Mouse (Mus musculus) left cerebral cortex, postnatal 4 days (tissue): Measurements from ENCODE around the gene Gdpd4. TPM values are rescaled to one million over a fixed set of nuclear protein-coding genes. Genes with fewer than 3 reads are reported as not detected.

ENCODE experiments used
- DNase-seq: peaks from one replicate; pipeline ENCODE4 v3.0.0-alpha.2; 2022
- intact Hi-C: fragments of 180-260 bp; cut with DNase I; formaldehyde crosslinking; loops from one replicate; pipeline ENCODE4 v1.15.1; 2025
- total RNA-seq, 2 experiments: library from RNA; stranded (reverse); gene quantifications; 2 replicates each; pipeline ENCODE4 v1.2.3; 2021

Gdpd4 gene
- total RNA-seq, 2 experiments from 2014 or later = not detected

DNA sequence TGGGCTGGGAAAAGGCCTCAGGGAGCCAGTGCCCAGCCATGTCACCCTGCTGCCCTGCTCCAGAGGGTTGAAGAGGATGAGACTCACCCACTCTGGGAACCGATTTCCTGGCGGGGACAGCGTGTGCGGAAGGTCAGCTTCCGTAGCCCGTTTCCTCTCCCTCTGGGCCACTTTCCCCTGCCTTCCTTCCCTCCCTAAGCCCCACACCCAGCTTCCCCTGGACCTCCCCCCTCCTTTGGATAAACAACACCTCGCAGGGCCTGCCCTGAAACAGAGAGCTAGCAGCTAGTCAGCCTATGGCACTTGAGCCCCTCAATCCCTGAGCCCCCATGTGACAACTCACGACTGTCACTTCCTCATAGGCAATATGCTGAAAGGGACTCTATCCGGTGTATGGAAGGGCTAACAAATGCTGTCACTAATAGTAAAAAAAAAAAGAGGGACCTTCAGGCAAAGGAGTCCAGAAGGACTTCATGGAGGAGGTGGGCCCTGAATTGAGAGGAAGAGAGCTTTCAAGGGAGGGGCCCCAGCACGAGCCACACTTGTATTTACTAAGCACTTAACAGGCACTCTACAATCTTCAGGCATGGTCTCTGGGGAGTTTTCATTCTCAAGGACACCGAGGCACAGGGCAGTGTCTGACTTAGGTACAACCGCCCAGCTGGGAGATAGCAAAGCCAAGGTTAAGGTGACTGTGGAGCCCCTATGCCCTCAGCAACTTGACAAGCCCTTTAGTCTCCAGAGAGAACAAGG, 165.0 kb downstream of the Gdpd4 start:
- intact Hi-C loops = no loop called here
- no peak for DNase-seq

DNA sequence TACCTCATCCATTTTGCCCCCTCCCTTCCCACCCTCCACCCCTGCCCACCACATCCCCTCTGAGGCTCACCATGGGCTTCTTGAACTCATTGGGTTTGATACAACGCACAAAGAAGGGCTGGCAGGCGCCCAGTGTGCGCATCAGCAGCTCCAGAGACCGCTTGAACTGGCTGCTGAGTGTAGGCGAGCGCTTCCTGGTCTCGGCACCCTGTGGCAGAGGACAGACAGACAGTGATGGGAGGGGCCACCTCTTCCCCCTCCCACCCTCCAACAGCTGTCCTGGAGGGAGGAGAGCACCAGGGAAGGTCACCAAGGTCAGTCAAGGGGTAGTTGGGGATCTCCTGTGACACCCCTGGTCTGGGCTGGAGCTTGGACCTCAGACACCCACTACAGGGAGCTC, 165.6 kb downstream of the Gdpd4 start:
- no peak for DNase-seq
- intact Hi-C loops = no loop called here

DNA sequence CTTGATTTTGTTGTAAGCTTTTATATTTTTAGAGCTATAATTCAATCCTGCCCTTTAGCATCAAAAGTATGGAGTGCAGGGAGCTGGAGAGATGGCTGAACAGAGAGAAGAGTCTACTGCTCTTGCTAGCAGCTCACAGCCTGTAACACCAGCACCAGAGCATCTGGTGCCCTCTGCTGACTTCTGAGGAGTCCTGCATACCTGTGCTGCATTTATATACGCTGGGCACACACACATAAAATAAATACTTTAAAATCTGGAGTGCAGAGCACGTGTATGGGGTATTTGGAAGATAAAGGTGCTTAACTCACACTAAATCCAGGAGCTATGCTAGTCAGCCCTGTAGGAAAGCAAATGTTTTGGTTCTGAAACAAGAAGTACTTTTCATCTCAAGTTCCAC, 166.6 kb downstream of the Gdpd4 start:
- DNase-seq = no peak
- intact Hi-C loops = no loop called here

DNA sequence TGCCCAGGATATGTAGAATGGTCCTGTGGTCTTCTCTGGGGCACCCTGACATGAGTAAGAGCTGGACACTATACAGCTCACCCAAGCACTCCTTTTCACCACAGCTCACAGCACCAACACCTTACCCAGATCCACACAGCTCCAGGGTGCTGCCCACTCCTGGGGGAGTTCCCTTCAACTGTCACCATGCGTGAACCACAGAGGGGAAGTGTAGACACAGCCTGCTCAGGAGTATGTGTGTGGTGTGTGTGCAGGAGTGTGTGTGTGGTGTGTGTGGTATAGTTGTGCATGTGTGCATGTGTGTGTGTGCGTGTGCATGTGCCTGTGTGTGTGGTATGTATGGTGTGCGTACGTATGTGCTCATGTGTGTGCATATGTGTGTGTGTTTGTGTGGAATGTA, 176.1 kb downstream of the Gdpd4 start:
- intact Hi-C loops = no loop called here

DNA sequence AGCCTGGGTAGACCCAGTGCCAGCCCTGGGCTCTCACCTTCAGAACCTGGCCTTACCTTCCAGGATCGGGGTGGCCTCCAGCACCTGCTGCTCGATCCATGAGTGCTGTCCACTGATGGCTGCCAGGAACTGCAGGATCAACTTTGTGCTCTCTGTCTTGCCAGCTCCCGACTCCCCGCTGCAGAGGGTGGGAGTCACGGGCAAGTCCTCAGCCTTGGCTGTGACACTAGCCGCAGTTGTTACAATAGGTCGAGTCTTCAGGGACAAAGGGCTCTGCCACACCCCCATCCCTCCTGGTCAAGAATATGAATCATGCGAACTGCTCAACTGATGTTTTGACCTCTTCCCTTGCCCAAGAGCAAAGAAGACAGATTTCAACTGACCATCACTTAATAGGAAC, 177.8 kb downstream of the Gdpd4 start:
- intact Hi-C loops = no loop called here
- DNase-seq = no peak

More for the DNA sequence above, 176.1 kb downstream of the Gdpd4 start:
- no peak for DNase-seq

Other genes starting within 250 kb of the Gdpd4 start
- gene Clns1a, start 223.3 kb upstream of the Gdpd4 start, total RNA-seq = 10 to 100 TPM; 80.1 to 81.3 TPM
- gene Aqp11, start 181.7 kb upstream of the Gdpd4 start, total RNA-seq = 10 to 100 TPM; 15.5 to 18.0 TPM
- gene Pak1, start 131.4 kb upstream of the Gdpd4 start, total RNA-seq = 100 to 1,000 TPM; 162 to 172 TPM
- 10 to 100 TPM; 17.8 to 18.7 TPM for gene Myo7a, start 199.6 kb downstream of the Gdpd4 start, total RNA-seq
- 1 to 10 TPM; 1.4 to 2.1 TPM for gene Omp, start 225.5 kb downstream of the Gdpd4 start, total RNA-seq